Mouse (Mus musculus): ENCODE results near the gene Slc27a1.
"Not testable (repeated sequence)": the region's sequence is repeated elsewhere in the genome, so short reads cannot be mapped to it uniquely, and the experiment has no call there.

Slc27a1 gene

GRCm38 (mm10) chr8:71568387-71568937, at the start of gene Slc27a1:
Gene Slc27a1, plus strand, starts transcription at chr8:71568882.
- CTCF ChIA-PET: interaction anchor here (0.6 to 1.6 kb wide), 3 partner anchors 23 to 85 kb away, joined by 3 to 6 read pairs (median 6); no protein-coding TSS in a partner anchor

- CTCF ChIA-PET: not testable (repeated sequence)
Measured at GRCm38 (mm10) chr8:71519037-71519825, 49.5 kb upstream of the Slc27a1 start.

GRCm38 (mm10) chr8:71521634-71522033, 47.0 kb upstream of the Slc27a1 start:
- CTCF ChIA-PET: interaction anchor here (0.6 to 1.1 kb wide), 2 partner anchors 27 to 80 kb away, joined by 3 to 4 read pairs; no protein-coding TSS in a partner anchor

- CTCF ChIA-PET: interaction anchor here (0.6 kb wide), 1 partner anchor 34 kb away, joined by 3 read pairs; no protein-coding TSS in a partner anchor
Measured at GRCm38 (mm10) chr8:71525226-71526050, 43.2 kb upstream of the Slc27a1 start, which contains the start of gene Ccdc194. Gene Ccdc194, minus strand, starts transcription at chr8:71525711.

GRCm38 (mm10) chr8:71526272-71526671, 42.4 kb upstream of the Slc27a1 start:
- CTCF ChIA-PET: interaction anchor here (0.6 kb wide), 1 partner anchor 13 kb away, joined by 4 read pairs; no protein-coding TSS in a partner anchor

- CTCF ChIA-PET: interaction anchor here (0.6 kb wide), 1 partner anchor 14 kb away, joined by 4 read pairs; no protein-coding TSS in a partner anchor
Measured at GRCm38 (mm10) chr8:71527162-71527870, 41.4 kb upstream of the Slc27a1 start.

- CTCF ChIA-PET: interaction anchor here (0.7 kb wide), 1 partner anchor 157 kb away, joined by 3 read pairs; no protein-coding TSS in a partner anchor
Measured at GRCm38 (mm10) chr8:71528362-71529073, 40.2 kb upstream of the Slc27a1 start.

GRCm38 (mm10) chr8:71530735-71531467, 37.8 kb upstream of the Slc27a1 start:
- CTCF ChIA-PET: not testable (repeated sequence)

- CTCF ChIA-PET: interaction anchor here (1.1 kb wide), 1 partner anchor 126 kb away, joined by 3 read pairs; no protein-coding TSS in a partner anchor
Measured at GRCm38 (mm10) chr8:71534263-71534810, 34.3 kb upstream of the Slc27a1 start.

- CTCF ChIA-PET: no interaction called here
Measured at GRCm38 (mm10) chr8:71535663-71536062, 33.0 kb upstream of the Slc27a1 start.

GRCm38 (mm10) chr8:71537028-71537867, 31.4 kb upstream of the Slc27a1 start, which contains the start of gene Bst2:
Gene Bst2, minus strand, starts transcription at chr8:71537456.
- CTCF ChIA-PET: no interaction called here

- CTCF ChIA-PET: interaction anchor here (0.5 kb wide), 1 partner anchor 14 kb away, joined by 3 read pairs; no protein-coding TSS in a partner anchor
Measured at GRCm38 (mm10) chr8:71542632-71543343, 25.9 kb upstream of the Slc27a1 start, which contains the start of gene Mvb12a. Gene Mvb12a, plus strand, starts transcription at chr8:71542922.

GRCm38 (mm10) chr8:71543755-71544154, 24.9 kb upstream of the Slc27a1 start:
- CTCF ChIA-PET: interaction anchor here (0.7 kb wide), 1 partner anchor 380 kb away, joined by 3 read pairs; no protein-coding TSS in a partner anchor

- CTCF ChIA-PET: interaction anchor here (0.6 kb wide), 3 partner anchors 16 to 962 kb away, joined by 3 to 8 read pairs (median 5); no protein-coding TSS in a partner anchor
Measured at GRCm38 (mm10) chr8:71545053-71545452, 23.6 kb upstream of the Slc27a1 start.

GRCm38 (mm10) chr8:71547590-71547989, 21.1 kb upstream of the Slc27a1 start:
- CTCF ChIA-PET: interaction anchor here (0.9 kb wide), 1 partner anchor 51 kb away, joined by 6 read pairs; no protein-coding TSS in a partner anchor

- CTCF ChIA-PET: no interaction called here
Measured at GRCm38 (mm10) chr8:71550754-71551153, 17.9 kb upstream of the Slc27a1 start.

- CTCF ChIA-PET: no interaction called here
Measured at GRCm38 (mm10) chr8:71552770-71553169, 15.9 kb upstream of the Slc27a1 start.
